Mouse (Mus musculus) E14TG2a.4 (cell line): ENCODE measurements around the gene Odf3b.

Experiments
- H3K27me3 ChIP-seq: 2 replicates; pipeline ENCODE4 v1.6.1; 2014; ENCODE audit warnings: low read length, control low read depth; ENCODE audit not compliant: insufficient read depth
- H3K36me3 ChIP-seq: 2 replicates; pipeline ENCODE4 v1.6.1; 2014; ENCODE audit warnings: low read length, control low read depth; ENCODE audit not compliant: insufficient read depth
- H3K4me1 ChIP-seq: replicated peaks from 2 replicates; pipeline ENCODE4 v1.6.1; 2014; ENCODE audit warnings: low read depth, low read length, control low read depth
- H3K4me3 ChIP-seq: replicated peaks from 2 replicates; pipeline ENCODE4 v1.5.1; 2014; ENCODE audit warnings: mild to moderate bottlenecking, low read length
- H3K9me3 ChIP-seq: 2 replicates; pipeline ENCODE4 v1.6.1; 2014; ENCODE audit warnings: low read length, control low read depth
- CTCF ChIP-seq: conservative IDR thresholded peaks from 2 replicates; pipeline ENCODE4 v1.5.1; 2014; ENCODE audit warnings: low read length
- NANOG ChIP-seq: IDR thresholded peaks from 2 replicates; pipeline ENCODE4 v1.6.1; 2014; ENCODE audit warnings: borderline replicate concordance, low read length, mixed read lengths
- POU5F1 ChIP-seq: IDR thresholded peaks from 2 replicates; pipeline ENCODE4 v1.6.1; 2014; ENCODE audit warnings: low read length, borderline replicate concordance

The Odf3b gene

DNA sequence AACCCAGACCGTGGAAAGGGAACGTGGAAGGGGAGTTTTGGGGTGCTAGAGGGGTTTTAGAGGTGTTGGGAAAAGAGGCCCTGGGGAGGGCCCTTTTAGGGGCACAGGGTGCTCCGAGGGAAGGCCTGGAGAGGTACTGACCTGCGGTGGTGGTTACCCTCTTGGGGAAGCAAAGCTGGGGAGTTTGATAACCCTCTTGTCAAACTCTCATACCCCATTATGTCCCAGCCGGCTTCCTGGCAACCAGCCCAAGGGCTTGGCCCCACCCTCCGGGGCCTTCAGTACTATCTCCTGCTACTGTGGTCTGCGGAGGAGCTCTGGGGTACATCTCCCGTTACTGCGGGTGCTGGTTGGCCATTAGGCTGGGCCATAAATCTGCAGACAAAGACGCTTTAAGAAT is 347 bp upstream of the Odf3b start:
- TF ChIP-seq POU5F1, result no peak
- no peak for TF ChIP-seq CTCF
- no peak for TF ChIP-seq NANOG
- H3K9me3 ChIP-seq, result no peaks in the 10 kb centered on the region

DNA sequence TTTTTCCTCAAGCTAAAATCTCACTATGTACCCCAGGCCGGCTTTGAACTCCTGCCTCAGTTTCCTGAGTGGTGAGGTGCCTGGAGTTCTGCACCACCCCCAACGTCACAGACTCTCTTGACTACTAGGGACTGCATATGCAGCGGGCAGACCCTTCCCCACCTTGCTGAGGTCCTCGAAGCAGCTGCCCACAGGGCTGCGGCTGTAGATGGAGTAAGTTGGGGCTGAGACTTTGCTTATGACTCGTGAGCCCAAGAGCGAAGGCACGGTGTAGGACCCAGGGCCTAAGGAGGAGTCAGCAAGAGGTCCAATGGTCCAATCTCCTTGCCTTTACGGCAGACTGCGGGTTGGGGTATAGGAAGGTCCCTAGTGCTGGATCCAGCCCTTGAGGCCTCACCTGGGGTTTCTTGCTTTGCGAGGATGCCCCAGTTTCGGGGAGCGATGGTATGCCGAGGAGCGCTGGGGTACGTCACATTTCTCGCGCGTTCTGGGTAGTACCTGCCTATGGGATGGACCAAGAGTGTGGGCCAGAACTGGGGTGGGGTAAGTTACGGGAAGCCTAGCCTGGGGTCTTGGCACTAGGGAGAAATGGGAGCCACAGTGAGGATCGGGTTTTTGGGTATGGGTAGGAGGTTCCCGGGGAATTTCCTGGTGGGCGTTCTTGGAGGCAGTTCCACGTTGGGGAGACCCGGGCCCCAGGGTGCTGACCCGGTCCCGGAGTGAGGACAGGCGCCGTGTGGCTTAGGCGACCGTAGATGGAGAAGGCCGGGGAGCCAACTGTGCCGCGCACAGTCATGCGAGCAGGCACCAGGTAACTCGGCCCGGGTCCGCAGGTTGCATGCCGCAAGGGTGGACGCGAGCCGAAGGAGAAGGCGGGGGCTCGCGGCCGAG is 899 bp downstream of the Odf3b start:
- Histone ChIP-seq H3K36me3 (peaks cover under 1% of the 10 kb centered on the region; the same call in 1 of the 2 replicates), H3K9me3 (no peaks in the 10 kb centered on the region), H3K4me1 (peaks cover 50% of the 10 kb centered on the region), H3K27me3 (peaks cover 59% of the 10 kb centered on the region), H3K4me3 (peak overlapping the region; percentile 76)
- TF ChIP-seq CTCF (no peak), POU5F1 (no peak), NANOG (no peak)

More for the DNA sequence above, 347 bp upstream of the Odf3b start:
- peak overlapping the region; percentile 76 for H3K4me3 ChIP-seq
- no peaks in the 10 kb centered on the region for H3K36me3 ChIP-seq
- H3K4me1 ChIP-seq, result peaks cover 44% of the 10 kb centered on the region
- peaks cover 67% of the 10 kb centered on the region for H3K27me3 ChIP-seq

DNA sequence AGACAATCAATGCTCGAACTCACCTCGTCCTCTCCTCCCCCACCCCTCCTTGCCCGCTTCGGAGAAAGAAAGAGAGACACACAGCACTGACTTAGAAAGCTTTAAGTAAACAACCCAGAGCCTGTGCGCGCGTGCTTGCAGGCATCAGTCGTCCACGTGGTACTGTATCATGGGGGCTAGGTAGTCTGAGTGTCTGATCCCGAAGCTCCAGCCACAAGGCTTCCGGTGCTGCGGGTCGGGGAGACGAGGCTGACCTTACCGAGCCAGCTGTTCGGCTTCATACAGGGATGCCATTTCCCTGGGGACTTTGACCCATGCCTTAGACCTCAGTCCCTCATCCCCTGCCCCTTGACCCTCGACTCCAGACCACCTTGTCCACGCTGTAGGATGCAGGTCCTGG is 1.7 kb downstream of the Odf3b start:
- H3K4me1 ChIP-seq, result peaks cover 59% of the 10 kb centered on the region
- H3K4me3 ChIP-seq, result peak overlapping the region; percentile 76; the same call in 1 of the 2 replicates
- peaks cover 9% of the 10 kb centered on the region for H3K36me3 ChIP-seq
- peaks cover 52% of the 10 kb centered on the region for H3K27me3 ChIP-seq
- no peaks in the 10 kb centered on the region for H3K9me3 ChIP-seq
- TF ChIP-seq NANOG, result no peak
- TF ChIP-seq POU5F1, result no peak
- no peak for TF ChIP-seq CTCF

DNA sequence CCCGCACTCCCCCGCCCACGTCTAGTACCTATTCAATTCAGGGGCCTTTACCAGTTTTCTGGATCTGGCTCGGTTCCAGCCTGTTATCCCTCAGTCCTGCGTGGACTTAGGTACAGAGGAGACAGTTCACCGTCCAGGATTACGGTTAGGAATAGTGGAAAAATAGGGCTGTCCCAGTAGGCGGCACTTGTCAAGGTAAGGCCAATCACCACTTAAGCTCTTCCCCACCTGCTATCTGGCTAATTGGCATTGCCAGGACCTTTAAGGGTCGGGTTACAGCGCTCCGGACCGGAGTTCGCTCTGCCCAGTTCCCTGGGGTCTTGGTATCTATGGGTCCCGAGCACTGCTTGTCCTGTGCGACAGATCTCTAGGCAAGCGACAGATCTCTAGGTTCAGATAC is 2.1 kb downstream of the Odf3b start, which contains the start of gene Tymp:
Tymp (minus strand) TSS at position 83 of the 400 bp plus-strand sequence.
- H3K4me1 ChIP-seq, result peaks cover 63% of the 10 kb centered on the region
- H3K27me3 ChIP-seq, result peaks cover 48% of the 10 kb centered on the region
- H3K36me3 ChIP-seq, result peaks cover 13% of the 10 kb centered on the region
- H3K4me3 ChIP-seq, result peak within 1 kb of the TSS; percentile 76
- H3K9me3 ChIP-seq, result no peaks in the 10 kb centered on the region
- TF ChIP-seq NANOG (no peak), POU5F1 (no peak), CTCF (no peak)

DNA sequence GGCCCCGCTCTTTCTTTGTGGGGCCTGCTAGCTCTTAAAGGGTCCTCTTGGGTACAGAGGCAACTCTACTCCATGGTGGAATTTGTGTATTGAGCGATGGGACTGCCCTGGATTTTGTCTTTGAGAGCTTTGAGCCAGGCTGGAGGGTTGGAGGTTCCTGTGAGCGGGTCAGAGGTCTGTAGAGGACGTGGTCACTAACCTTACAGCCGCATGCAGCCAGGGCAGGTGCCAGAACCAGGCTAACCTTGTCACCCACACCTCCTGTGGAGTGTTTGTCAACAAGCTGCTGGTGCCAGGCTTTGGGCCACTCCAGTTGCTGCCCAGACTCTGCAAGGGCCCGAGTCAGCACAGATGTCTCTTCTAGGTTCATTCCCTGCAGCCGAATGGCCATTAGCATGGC is 3.0 kb downstream of the Odf3b start:
- H3K4me1 ChIP-seq, result peaks cover 72% of the 10 kb centered on the region
- TF ChIP-seq NANOG, result no peak
- TF ChIP-seq CTCF, result no peak
- H3K9me3 ChIP-seq, result no peaks in the 10 kb centered on the region
- no peak overlapping the region for H3K4me3 ChIP-seq
- peaks cover 43% of the 10 kb centered on the region for H3K27me3 ChIP-seq
- peaks cover 22% of the 10 kb centered on the region for H3K36me3 ChIP-seq

DNA sequence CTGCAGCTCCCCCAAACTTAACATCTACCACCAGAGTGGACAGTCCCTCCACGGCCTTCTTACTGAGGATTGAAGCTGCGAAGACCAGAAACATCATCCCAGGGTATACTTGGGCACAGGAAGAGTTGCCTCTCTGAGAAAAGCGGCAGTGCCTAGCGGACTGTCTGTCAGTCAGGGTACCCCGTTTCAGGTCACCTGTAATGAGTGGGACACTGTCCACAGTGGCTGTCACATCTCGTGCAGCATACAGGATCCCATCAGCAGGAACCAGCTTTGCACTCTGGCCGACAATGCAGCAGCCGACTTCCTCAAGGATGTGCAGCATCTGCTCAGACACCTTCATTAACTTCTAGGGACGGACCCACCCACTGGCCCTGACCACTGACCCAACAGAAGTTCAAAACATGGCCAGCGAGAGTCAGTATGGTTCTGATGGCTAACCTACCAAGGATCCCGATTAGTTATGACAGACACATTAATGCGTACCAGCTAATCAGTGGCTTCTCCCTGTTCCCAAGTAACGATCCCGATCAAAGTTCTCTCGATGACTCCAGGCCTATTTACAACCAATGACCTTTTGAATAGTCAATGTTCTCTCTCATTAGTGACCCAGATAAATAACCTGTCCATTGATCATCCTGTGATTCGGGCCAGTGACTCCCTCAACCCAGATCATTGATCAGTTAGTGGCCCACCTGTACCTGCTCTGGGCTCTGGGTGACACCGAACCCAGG is 4.1 kb downstream of the Odf3b start:
- Histone ChIP-seq H3K9me3 (no peaks in the 10 kb centered on the region), H3K27me3 (peaks cover 35% of the 10 kb centered on the region), H3K4me1 (peaks cover 82% of the 10 kb centered on the region), H3K36me3 (peaks cover 33% of the 10 kb centered on the region), H3K4me3 (peak overlapping the region; percentile 88)
- TF ChIP-seq NANOG, result no peak
- TF ChIP-seq CTCF, result no peak
- no peak for TF ChIP-seq POU5F1

DNA sequence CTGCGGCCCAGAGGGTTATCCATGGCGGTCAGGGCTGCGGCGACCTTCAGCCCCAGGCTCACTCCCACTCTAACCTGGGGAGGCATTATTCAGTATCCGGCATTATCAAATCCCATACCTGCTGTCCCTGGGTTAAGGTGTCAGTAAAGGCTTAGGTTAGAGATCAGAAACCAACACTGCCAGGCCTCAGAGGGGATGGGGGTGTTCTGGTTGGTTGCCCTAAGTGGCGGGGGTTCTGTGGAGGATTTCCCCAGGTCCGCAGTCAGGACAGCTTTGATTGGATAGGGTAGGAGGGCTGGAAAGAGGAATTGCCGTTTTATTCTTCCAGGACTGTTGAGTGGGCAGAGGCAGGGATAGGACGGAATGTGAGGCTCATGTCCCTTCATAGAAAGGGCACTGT is 4.7 kb downstream of the Odf3b start:
- peaks cover 84% of the 10 kb centered on the region for H3K4me1 ChIP-seq
- no peaks in the 10 kb centered on the region for H3K9me3 ChIP-seq
- peaks cover 30% of the 10 kb centered on the region for H3K27me3 ChIP-seq
- peaks cover 39% of the 10 kb centered on the region for H3K36me3 ChIP-seq
- TF ChIP-seq POU5F1 (no peak), NANOG (no peak), CTCF (no peak)
- H3K4me3 ChIP-seq, result peak overlapping the region; percentile 88

DNA sequence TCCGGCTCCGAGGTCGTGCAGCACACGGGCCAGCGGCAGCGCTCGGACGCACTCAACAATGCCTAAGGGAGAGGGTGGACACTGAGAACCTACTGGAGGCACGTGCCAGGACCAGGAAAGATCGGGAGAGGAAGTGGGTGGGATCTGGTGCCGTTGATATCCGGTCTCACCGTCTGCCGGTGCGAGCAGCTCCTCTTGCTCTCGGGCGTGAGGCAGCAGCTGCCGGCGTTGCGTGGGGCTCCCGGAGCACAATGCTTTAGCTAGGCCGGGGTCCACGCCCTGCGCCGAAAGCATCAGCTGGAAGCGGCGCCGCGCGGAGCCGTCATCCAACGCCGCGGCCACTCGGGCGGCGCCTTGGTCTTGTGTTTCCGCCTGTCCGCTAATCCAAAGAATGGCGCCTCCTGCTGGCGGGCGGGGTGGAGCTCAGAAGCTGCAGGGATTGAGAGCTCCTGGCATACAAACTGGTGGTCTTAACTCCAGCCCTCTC is 5.3 kb downstream of the Odf3b start, which contains the start of gene Sco2:
Sco2 (minus strand) TSS at position 85 of the 487 bp plus-strand sequence.
- peaks cover 84% of the 10 kb centered on the region for H3K4me1 ChIP-seq
- TF ChIP-seq POU5F1, result no peak
- peak; percentile 54 for TF ChIP-seq CTCF
- H3K9me3 ChIP-seq, result no peaks in the 10 kb centered on the region

More for the DNA sequence above, 5.3 kb downstream of the Odf3b start, which contains the start of gene Sco2:
- Histone ChIP-seq H3K27me3 (peaks cover 25% of the 10 kb centered on the region), H3K36me3 (peaks cover 44% of the 10 kb centered on the region), H3K4me3 (peak within 1 kb of the TSS; percentile 88)
